Mouse (Mus musculus): ENCODE measurements around the gene Bag2. TPM values are rescaled to one million over a fixed set of nuclear protein-coding genes. Genes with fewer than 3 reads are reported as not detected.

Gene Bag2
- polyA plus RNA-seq, 1 experiment = 1.8 TPM

DNA sequence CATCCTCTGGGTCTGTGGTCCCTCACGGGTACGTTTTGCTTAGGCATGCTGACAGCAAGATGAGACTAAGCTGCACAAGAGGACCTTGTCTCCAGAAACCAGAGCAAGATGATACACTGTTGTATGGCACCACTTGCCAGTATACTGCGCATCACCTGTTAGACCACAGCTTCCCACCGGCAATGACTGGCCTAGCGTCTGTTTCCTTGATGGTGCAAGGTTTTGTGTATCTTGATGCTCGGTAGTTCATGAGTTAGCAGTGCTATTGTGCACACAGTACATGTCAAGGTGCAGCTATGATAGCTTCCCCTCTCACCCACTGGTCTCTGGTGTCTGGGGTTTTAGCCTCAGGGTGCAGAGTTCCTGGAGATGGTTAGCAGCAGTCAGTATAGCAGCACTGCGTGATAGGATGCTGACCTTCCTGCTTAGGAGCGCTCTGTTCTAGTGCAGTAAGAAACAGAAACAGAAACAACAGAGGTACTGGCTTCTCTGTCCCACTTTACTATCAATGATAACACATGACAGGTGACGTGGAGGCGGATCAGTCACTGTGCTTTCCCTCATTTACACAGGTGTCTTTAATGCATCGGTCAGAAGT lies 18.8 kb downstream of the Bag2 start:
- H3K36me3 ChIP-seq (ENCODE audit: control insufficient read depth) = peaks cover 67% of the 10 kb centered on the region
- H3K9me3 ChIP-seq (ENCODE audit: control insufficient read depth, low read length) = no peaks in the 10 kb centered on the region
- TF ChIP-seq GATA1 (IDR thresholded peaks at IDR 0.05; ENCODE audit: low read length) (no peak), TAL1 (IDR thresholded peaks at IDR 0.05; ENCODE audit: low read length) (no peak)
- no peaks in the 10 kb centered on the region for H3K27me3 ChIP-seq (ENCODE audit: control insufficient read depth)
- peaks cover 2% of the 10 kb centered on the region for H3K4me1 ChIP-seq (ENCODE audit: control insufficient read depth)
- no peak overlapping the region for H3K4me3 ChIP-seq (replicated peaks)

DNA sequence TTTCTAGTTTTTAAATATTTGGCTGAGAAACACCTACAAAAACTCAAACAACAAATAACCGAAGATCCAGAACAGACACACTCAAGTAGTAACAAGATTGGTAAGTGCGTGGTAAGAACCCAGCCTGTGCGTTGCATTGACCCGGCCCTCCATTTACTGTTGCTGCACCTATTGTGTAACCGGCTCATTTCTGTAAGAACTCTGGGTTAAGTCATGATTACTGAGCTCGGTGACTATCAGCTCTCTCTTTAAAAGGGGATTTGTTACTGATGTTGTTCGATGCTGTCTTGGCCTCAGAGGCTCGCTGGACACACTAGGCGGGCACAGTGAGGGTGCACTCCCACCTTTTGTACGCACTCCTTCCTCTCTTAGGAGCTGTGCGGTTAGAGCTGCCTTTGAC lies 19.3 kb downstream of the Bag2 start:
- H3K36me3 ChIP-seq (ENCODE audit: control insufficient read depth) = peaks cover 67% of the 10 kb centered on the region
- H3K4me3 ChIP-seq (replicated peaks) = no peak overlapping the region
- H3K27me3 ChIP-seq (ENCODE audit: control insufficient read depth) = no peaks in the 10 kb centered on the region
- TF ChIP-seq TAL1 (IDR thresholded peaks at IDR 0.05; ENCODE audit: low read length) (no peak), GATA1 (IDR thresholded peaks at IDR 0.05; ENCODE audit: low read length) (no peak)
- H3K9me3 ChIP-seq (ENCODE audit: control insufficient read depth, low read length) = no peaks in the 10 kb centered on the region
- peaks cover 2% of the 10 kb centered on the region for H3K4me1 ChIP-seq (ENCODE audit: control insufficient read depth)

DNA sequence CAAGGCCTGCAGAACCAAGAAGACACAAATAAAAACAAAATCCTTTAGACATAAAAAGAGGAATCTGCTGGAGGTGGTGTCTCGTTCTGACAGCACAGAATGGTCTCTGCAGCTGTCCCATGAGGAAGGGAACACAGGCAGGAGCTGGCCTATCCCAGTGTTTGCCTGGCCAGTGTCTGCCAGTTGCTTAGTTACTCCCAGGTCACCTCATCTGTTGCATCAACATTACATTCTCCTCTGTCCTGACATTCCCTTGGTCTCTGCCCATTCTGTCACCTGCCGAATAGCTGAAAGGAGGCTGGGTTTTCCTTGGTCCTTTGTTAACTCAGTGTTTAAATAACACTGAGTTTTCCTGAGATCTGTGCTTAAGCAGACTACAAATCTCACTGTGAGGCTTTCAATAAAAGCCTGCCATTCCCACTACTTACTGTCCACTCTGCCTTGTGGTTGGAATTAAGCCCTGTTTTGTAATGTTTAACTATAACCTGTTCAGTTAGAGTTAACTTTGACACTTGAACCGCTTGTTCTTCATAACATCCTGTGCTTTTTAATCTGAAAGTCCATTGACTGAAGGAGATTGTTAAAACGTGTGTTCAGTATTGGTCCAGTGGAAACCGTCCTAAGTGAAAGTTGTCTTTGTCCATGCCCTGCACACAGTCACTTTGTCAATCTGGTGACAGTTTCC lies 23.5 kb downstream of the Bag2 start:
- H3K27me3 ChIP-seq (ENCODE audit: control insufficient read depth) = no peaks in the 10 kb centered on the region
- H3K36me3 ChIP-seq (ENCODE audit: control insufficient read depth) = peaks cover 68% of the 10 kb centered on the region
- H3K4me1 ChIP-seq (ENCODE audit: control insufficient read depth) = no peaks in the 10 kb centered on the region; the same call in none of the 2 replicates
- no peak for TF ChIP-seq GATA1 (IDR thresholded peaks at IDR 0.05; ENCODE audit: low read length)
- no peak for TF ChIP-seq TAL1 (IDR thresholded peaks at IDR 0.05; ENCODE audit: low read length)
- no peaks in the 10 kb centered on the region for H3K9me3 ChIP-seq (ENCODE audit: control insufficient read depth, low read length)
- H3K4me3 ChIP-seq (replicated peaks) = no peak overlapping the region

DNA sequence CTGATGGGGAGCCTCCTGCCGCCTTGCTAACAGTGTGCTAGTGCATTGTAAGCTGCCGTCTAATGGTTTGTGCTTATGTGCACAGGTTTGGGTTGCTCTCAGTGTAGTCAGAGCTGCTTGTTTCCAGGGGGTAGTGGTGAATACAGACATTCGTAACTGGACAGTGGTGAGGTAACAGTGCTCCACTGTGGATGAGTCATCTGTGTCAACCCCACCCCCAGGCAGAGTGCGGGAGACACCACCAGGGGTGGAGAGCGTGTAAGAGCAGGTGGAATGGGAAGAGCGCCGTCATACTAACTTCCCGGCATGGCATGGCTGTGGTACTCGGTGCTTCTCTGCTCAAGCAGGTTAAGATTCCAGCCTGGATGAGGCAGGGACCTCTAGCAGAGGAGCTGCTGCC lies 24.6 kb downstream of the Bag2 start:
- H3K4me1 ChIP-seq (ENCODE audit: control insufficient read depth) = no peaks in the 10 kb centered on the region
- TF ChIP-seq TAL1 (IDR thresholded peaks at IDR 0.05; ENCODE audit: low read length) (no peak), GATA1 (IDR thresholded peaks at IDR 0.05; ENCODE audit: low read length) (no peak)
- no peaks in the 10 kb centered on the region for H3K9me3 ChIP-seq (ENCODE audit: control insufficient read depth, low read length)
- no peaks in the 10 kb centered on the region for H3K27me3 ChIP-seq (ENCODE audit: control insufficient read depth)
- no peak overlapping the region for H3K4me3 ChIP-seq (replicated peaks)
- H3K36me3 ChIP-seq (ENCODE audit: control insufficient read depth) = peaks cover 65% of the 10 kb centered on the region

DNA sequence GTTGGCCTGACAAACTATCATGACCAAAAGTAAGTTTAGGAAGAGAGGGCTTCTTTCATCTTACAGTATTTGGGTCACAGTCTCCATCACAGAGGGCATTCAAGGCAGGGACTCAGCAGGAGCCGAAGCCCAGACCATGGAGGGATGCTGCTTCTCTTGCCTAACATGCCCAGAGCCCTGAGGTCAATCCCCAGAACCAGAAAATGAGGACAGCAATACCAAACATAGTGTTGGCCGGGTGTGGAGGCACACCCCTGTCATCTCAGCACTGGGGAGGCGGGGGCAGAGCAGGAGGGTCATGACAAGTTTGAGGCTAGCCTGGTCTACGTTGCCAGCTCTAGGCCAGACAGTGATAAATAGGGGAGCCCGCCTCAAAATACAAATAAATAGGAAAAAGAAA lies 32.5 kb downstream of the Bag2 start:
- peaks cover 13% of the 10 kb centered on the region for H3K4me1 ChIP-seq (ENCODE audit: control insufficient read depth)
- no peak overlapping the region for H3K4me3 ChIP-seq (replicated peaks)
- H3K9me3 ChIP-seq (ENCODE audit: control insufficient read depth, low read length) = no peaks in the 10 kb centered on the region
- TF ChIP-seq GATA1 (IDR thresholded peaks at IDR 0.05; ENCODE audit: low read length) (no peak), TAL1 (IDR thresholded peaks at IDR 0.05; ENCODE audit: low read length) (no peak)
- peaks cover 11% of the 10 kb centered on the region for H3K27me3 ChIP-seq (ENCODE audit: control insufficient read depth)
- peaks cover 58% of the 10 kb centered on the region for H3K36me3 ChIP-seq (ENCODE audit: control insufficient read depth)

DNA sequence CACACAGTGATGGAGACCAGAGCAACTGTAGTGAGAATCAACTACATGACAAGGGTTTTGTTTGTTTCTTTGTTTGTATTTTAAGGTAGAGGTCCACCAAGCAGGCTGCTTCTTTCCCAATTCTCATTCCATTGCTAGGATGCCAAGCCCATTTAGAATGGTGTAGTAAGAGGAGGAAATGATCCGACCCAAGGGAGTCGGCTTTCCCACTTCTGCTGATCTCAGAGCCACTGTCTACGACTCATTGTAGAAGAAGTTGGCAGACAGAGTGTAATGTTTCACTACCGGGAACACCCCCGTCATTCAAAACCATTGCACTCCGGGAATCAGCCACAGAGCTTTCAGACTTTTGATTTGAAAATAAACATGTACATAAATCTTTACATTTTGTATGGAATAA lies 33.1 kb downstream of the Bag2 start:
- H3K4me3 ChIP-seq (replicated peaks) = no peak overlapping the region
- no peaks in the 10 kb centered on the region for H3K9me3 ChIP-seq (ENCODE audit: control insufficient read depth, low read length)
- peaks cover 16% of the 10 kb centered on the region for H3K27me3 ChIP-seq (ENCODE audit: control insufficient read depth)
- peaks cover 52% of the 10 kb centered on the region for H3K36me3 ChIP-seq (ENCODE audit: control insufficient read depth)
- TF ChIP-seq GATA1 (IDR thresholded peaks at IDR 0.05; ENCODE audit: low read length) (no peak), TAL1 (IDR thresholded peaks at IDR 0.05; ENCODE audit: low read length) (no peak)
- H3K4me1 ChIP-seq (ENCODE audit: control insufficient read depth) = peaks cover 19% of the 10 kb centered on the region

DNA sequence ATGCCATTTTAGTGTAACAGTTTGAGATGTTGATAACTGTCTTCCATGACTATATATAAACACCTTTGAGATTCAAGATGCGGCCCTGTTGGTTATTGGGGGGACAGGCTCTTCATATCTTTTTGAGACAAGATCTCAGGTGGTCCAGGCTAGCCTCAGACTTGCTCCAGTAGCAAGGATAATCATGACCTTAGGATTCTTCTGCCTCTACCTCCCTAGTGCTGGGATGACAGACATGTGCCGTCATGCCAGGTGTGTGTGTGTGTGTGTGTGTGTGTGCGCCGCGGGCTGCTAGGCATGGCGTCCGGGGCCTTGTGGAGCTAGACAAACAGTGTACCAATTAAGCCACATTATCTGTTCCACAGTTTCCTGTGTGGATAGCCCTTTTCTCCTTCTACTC lies 36.6 kb downstream of the Bag2 start:
- no peak for TF ChIP-seq TAL1 (IDR thresholded peaks at IDR 0.05; ENCODE audit: low read length)
- TF ChIP-seq GATA1 (IDR thresholded peaks at IDR 0.05; ENCODE audit: low read length) = no peak
- Histone ChIP-seq H3K9me3 (ENCODE audit: control insufficient read depth, low read length) (no peaks in the 10 kb centered on the region), H3K36me3 (ENCODE audit: control insufficient read depth) (peaks cover 35% of the 10 kb centered on the region), H3K4me3 (replicated peaks) (peak overlapping the region; percentile 92), H3K4me1 (ENCODE audit: control insufficient read depth) (peaks cover 22% of the 10 kb centered on the region), H3K27me3 (ENCODE audit: control insufficient read depth) (peaks cover 19% of the 10 kb centered on the region)

DNA sequence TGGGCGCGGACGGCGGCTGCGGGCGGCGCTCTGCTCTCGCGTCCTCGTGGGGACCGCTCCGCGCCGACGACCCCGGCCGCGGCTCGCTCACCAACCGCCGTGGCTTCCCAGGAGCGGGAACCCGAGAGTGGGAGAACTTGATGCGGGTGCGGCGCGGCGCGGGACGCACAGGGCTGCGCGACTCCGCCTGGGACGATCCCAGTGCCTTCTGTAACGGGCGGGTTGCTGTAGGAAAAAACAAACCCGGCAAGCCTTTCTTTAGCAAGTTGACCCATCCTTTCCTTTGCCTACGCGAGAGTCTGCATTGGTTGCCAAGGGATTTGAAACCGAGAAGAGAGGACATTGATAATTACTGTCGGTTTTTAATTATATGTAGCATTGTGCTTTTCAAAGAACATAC lies 37.4 kb downstream of the Bag2 start:
- Histone ChIP-seq H3K4me1 (ENCODE audit: control insufficient read depth) (peaks cover 22% of the 10 kb centered on the region), H3K9me3 (ENCODE audit: control insufficient read depth, low read length) (no peaks in the 10 kb centered on the region), H3K27me3 (ENCODE audit: control insufficient read depth) (peaks cover 19% of the 10 kb centered on the region), H3K36me3 (ENCODE audit: control insufficient read depth) (peaks cover 28% of the 10 kb centered on the region), H3K4me3 (replicated peaks) (peak overlapping the region; percentile 92)
- TF ChIP-seq TAL1 (IDR thresholded peaks at IDR 0.05; ENCODE audit: low read length) (no peak), GATA1 (IDR thresholded peaks at IDR 0.05; ENCODE audit: low read length) (no peak)

DNA sequence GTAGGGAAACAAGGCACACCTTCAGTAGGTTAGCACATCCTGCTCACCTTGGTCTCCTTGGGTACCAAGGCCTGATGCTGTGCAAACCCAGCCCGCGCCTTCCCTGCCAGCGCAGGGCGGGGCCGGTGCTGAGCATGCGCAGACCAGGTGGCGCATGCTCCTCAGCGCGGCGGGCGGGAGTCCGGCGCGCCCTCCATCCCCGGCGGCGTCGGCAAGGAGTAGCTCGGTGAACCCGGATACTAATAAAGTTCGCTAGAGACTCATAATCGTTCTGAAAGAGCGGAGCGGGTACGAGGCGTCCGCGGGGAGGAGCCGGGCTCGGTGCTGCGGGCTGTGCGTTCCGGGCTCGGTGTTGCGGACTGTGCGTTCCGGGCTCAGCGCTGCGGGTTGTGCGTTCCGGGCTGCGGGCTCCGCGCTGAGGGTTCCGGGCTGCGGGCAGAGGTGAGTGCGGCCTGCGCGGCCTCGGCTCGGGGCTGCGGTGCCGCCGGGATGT lies 37.8 kb downstream of the Bag2 start, which contains the start of gene Rab23:
Rab23 (plus strand) TSS at position 155 of the 493 bp plus-strand sequence.
- Histone ChIP-seq H3K4me1 (ENCODE audit: control insufficient read depth) (peaks cover 22% of the 10 kb centered on the region), H3K9me3 (ENCODE audit: control insufficient read depth, low read length) (no peaks in the 10 kb centered on the region), H3K4me3 (replicated peaks) (peak within 1 kb of the TSS; percentile 92), H3K36me3 (ENCODE audit: control insufficient read depth) (peaks cover 23% of the 10 kb centered on the region), H3K27me3 (ENCODE audit: control insufficient read depth) (peaks cover 22% of the 10 kb centered on the region)
- no peak for TF ChIP-seq TAL1 (IDR thresholded peaks at IDR 0.05; ENCODE audit: low read length)
- no peak for TF ChIP-seq GATA1 (IDR thresholded peaks at IDR 0.05; ENCODE audit: low read length)
